Mouse (Mus musculus) liver, embryonic 16.5 days (tissue): ENCODE results near the gene Cldn10. TPM values are rescaled to one million over a fixed set of nuclear protein-coding genes. Genes with fewer than 3 reads are reported as not detected.
A peak's percentile ranks its signal among the peaks of the same experiment; 100 is the strongest.
"Not testable (repeated sequence)": the region's sequence is repeated elsewhere in the genome, so short reads cannot be mapped to it uniquely, and the experiment has no call there.

ENCODE experiments used
- ATAC-seq: fragments of 200-750 bp; cut with Nextera tagmentation; 2 replicates; pipeline ENCODE4 v1.8.0; 2017; ENCODE audit warnings: low read depth, mild to moderate bottlenecking, moderate number of reproducible peaks, moderate library complexity
- H3K27ac ChIP-seq: fragments of 300-500 bp; sonication (generic); 2 replicates; pipeline ENCODE4 v1.5.1; 2014; ENCODE audit warnings: mild to moderate bottlenecking, low read length
- H3K27me3 ChIP-seq: fragments of 300-500 bp; sonication (generic); 2 replicates; pipeline ENCODE4 v1.6.1; 2014; ENCODE audit warnings: low read depth, low read length, mixed read lengths; ENCODE audit not compliant: control insufficient read depth, insufficient read depth
- H3K36me3 ChIP-seq: fragments of 300-500 bp; sonication (generic); 2 replicates; pipeline ENCODE4 v1.6.1; 2014; ENCODE audit warnings: mild to moderate bottlenecking; ENCODE audit not compliant: control insufficient read depth, insufficient read depth
- H3K4me1 ChIP-seq: fragments of 300-500 bp; sonication (generic); 2 replicates; pipeline ENCODE4 v1.6.1; 2014; ENCODE audit warnings: low read depth, low read length, mixed read lengths; ENCODE audit not compliant: control insufficient read depth
- H3K4me2 ChIP-seq: fragments of 300-500 bp; sonication (generic); 2 replicates; pipeline ENCODE4 v1.6.1; 2014; ENCODE audit warnings: low read depth, low read length, mixed read lengths
- H3K4me3 ChIP-seq: fragments of 300-500 bp; sonication (generic); 2 replicates; pipeline ENCODE4 v1.5.1; 2014; ENCODE audit warnings: low read depth, mild to moderate bottlenecking, low read length
- H3K9ac ChIP-seq: fragments of 300-500 bp; sonication (generic); 2 replicates; pipeline ENCODE4 v1.6.1; 2014; ENCODE audit warnings: low read depth, low read length
- H3K9me3 ChIP-seq: fragments of 300-500 bp; sonication (generic); replicated peaks from 2 replicates; pipeline ENCODE4 v1.6.1; 2016; ENCODE audit warnings: low read length; ENCODE audit not compliant: control insufficient read depth
- WGBS: fragments of 180-500 bp; shearing (Covaris S2); extraction: QIAGEN DNeasy Blood & Tissue Kit; methylation state at CpG from one replicate; pipeline ENCODE4 v1.1.7; 2014; ENCODE audit not compliant: insufficient replicate concordance; 5-methylcytosine and 5-hydroxymethylcytosine counted together
- polyA plus RNA-seq: library from polyadenylated mRNA; unstranded; fragments of >200 nt; fragmentation: Nextera tagmentation; extraction: Ambion mirVana; gene quantifications from 2 replicates; pipeline ENCODE4 v1.2.1, GENCODE M21; 2015

Gene Cldn10
- polyA plus RNA-seq, 1 experiment from 2014 or later, result 1.3 TPM

DNA sequence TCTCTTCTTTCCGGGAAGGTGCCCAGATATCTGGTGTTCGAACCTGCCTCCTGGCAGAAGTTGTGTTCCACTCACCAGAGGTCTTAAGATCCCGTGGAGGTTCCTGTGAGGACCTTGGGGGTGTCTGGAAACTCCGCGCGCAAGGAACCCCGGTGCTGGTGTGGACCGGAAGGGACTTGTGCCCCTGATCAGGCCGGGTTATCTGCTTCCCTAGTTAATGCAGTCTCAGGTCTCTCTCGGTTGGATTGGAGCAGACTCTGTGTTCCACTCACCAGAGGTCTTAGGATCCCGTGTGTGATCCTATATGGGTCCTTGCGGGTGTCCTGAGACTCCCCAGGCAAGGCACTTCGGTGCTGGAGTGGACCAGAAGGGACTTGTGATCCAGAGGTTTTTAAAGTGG lies 24.3 kb upstream of the Cldn10 start:
- not testable (repeated sequence) for H3K9me3 ChIP-seq, H3K4me1 ChIP-seq, H3K27me3 ChIP-seq, H3K4me3 ChIP-seq, H3K27ac ChIP-seq, H3K4me2 ChIP-seq, H3K9ac ChIP-seq, H3K36me3 ChIP-seq, ATAC-seq
- WGBS, result 83% methylated on average over 13 of the region's 13 CpGs

DNA sequence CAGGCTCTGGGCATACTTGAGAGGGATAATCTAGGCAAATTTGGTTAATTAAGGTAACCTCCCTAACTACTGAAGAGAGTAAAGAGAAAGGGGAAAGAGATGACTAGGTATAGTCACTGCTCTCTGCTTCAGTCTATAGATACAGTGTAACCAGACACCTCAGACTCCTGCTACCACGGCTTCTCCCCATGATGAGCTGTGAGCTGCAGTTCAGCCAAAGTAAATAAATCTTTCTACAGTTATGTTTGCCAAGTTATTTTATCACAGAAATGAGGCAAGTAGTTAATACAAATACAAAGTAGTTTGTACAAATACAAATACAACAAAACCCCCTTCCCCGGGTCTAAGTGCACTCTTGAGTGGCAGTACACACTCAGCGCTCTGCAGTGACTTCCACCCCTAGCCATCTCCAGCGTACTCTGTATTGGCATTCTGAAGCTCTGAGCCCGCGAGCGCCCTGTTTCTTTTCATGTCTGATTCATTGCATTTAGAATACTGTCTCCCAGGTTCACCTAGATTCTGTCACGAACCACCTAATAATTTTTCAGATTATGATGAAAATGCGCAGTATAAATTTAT lies 23.7 kb upstream of the Cldn10 start:
- peak; percentile 60 for ATAC-seq
- H3K4me2 ChIP-seq, result no peak overlapping the region
- WGBS, result 73% methylated on average over 9 of the region's 9 CpGs

DNA sequence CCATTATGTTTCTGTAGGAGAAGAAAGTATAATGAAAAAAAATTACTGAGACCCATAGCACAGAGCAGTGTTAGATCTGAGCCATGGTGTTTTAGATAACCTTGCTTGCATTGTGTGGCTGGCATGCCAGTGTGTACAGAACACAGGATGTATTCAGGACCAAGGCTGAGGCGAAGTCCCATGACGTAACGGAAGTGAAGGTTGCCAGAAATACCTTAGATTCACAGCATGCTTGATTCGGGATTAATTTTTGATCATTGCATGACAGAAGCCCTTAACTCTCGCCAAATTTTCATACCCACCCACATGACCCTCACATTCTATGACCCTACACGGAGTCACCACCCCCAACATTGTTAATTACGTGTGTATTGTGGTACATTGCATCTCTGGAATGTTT lies 22.4 kb upstream of the Cldn10 start:
- Histone ChIP-seq H3K4me3 (no peak overlapping the region), H3K27me3 (no peaks in the 10 kb centered on the region), H3K36me3 (no peaks in the 10 kb centered on the region), H3K4me1 (peaks cover 6% of the 10 kb centered on the region), H3K9me3 (no peaks in the 10 kb centered on the region), H3K27ac (no peak overlapping the region), H3K9ac (no peak overlapping the region), H3K4me2 (no peak overlapping the region)
- WGBS, result 74% methylated on average over 7 of the region's 7 CpGs
- ATAC-seq, result no peak

More for the DNA sequence above, 23.7 kb upstream of the Cldn10 start:
- no peak overlapping the region for H3K9ac ChIP-seq
- H3K4me3 ChIP-seq, result no peak overlapping the region
- no peaks in the 10 kb centered on the region for H3K36me3 ChIP-seq
- H3K27ac ChIP-seq, result no peak overlapping the region
- peaks cover 6% of the 10 kb centered on the region for H3K4me1 ChIP-seq
- H3K27me3 ChIP-seq, result no peaks in the 10 kb centered on the region
- no peaks in the 10 kb centered on the region for H3K9me3 ChIP-seq

DNA sequence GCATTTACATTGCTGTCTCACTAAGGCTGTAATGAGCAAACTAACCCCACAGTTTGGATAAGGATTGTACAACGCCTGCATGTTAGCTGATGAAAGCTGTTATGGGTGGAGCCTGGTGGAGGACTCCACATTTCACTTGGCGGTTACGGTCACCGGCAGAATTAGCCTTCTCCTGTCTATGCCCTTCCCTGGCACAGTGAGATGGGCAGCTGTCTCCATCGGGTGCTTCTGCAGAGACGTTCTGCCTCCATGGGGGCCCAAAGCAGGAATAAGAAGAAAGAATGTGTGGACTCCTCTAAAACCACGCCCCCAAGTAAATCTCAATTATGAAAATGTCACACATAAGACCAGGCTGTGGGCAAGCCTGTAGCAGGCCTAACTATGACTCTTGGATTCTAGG lies 21.8 kb upstream of the Cldn10 start:
- no peak overlapping the region for H3K9ac ChIP-seq
- 42% methylated on average over 7 of the region's 7 CpGs for WGBS
- no peak overlapping the region for H3K27ac ChIP-seq
- no peaks in the 10 kb centered on the region for H3K9me3 ChIP-seq
- no peak overlapping the region for H3K4me3 ChIP-seq
- no peak overlapping the region for H3K4me2 ChIP-seq
- no peaks in the 10 kb centered on the region for H3K36me3 ChIP-seq
- ATAC-seq, result no peak
- no peaks in the 10 kb centered on the region for H3K27me3 ChIP-seq
- peaks cover 6% of the 10 kb centered on the region for H3K4me1 ChIP-seq

DNA sequence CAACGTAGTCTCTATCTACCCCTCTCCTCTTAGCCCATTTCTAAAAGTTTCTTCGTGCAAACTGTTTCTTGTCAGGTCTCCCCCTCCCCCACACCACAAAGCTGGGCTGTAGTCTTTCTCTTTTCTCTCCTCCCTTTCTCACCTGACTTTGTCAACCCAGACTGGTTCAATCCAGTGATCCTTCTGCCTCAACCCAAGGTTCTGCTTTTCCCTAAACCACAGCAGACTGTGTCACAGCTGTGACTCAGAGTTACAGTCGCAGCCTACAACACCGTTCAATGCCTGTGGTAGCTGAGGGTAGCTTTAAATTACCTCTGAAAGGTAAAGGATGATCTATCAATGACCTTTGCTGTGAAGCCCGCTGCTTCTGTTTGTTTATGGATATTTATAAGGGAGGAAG lies 21.3 kb upstream of the Cldn10 start:
- H3K36me3 ChIP-seq, result no peaks in the 10 kb centered on the region
- no peak overlapping the region for H3K27ac ChIP-seq
- no peak overlapping the region for H3K9ac ChIP-seq
- H3K4me1 ChIP-seq, result peaks cover 6% of the 10 kb centered on the region
- H3K9me3 ChIP-seq, result no peaks in the 10 kb centered on the region
- ATAC-seq, result no peak
- no peak overlapping the region for H3K4me3 ChIP-seq
- H3K27me3 ChIP-seq, result no peaks in the 10 kb centered on the region
- no peak overlapping the region for H3K4me2 ChIP-seq
- 47% methylated on average over 5 of the region's 5 CpGs for WGBS

DNA sequence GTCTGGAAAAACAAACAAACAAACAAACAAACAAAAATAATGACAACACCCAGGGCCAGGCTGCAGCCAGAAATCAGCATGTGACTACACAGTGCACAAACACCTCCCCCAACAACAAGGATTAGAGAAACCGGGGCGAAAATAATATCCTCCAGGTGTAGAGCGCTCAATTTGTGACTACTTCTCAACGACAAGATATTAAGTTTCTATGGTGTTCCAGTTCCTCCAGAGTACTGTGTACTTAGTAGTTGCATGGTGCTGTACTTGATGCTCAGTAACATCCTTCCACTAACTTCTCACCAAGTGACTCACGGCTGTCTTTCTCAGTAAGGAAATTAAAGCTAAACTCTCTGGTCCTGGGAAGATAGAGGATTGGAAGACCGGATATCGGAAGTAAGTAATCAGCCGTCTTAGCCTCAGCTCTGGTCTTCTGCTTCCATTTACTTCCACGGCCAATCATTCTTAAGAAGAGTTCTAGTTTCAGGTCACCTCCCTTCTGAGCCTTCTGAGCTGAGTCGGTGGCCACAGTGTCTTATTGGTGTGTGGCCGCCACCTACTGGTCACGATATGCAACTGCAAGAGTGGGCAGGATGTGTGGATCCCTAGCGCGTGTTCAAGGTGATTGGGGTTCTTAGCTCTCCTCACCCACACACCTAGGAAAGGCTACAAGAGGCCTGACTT lies 19.9 kb upstream of the Cldn10 start:
- Histone ChIP-seq H3K27me3 (no peaks in the 10 kb centered on the region), H3K4me1 (peaks cover 6% of the 10 kb centered on the region), H3K9me3 (no peaks in the 10 kb centered on the region), H3K4me3 (no peak overlapping the region), H3K36me3 (no peaks in the 10 kb centered on the region), H3K4me2 (peak overlapping the region; percentile 37), H3K27ac (no peak overlapping the region), H3K9ac (no peak overlapping the region)
- 32% methylated on average over 14 of the region's 14 CpGs for WGBS
- ATAC-seq, result peak; percentile 82

DNA sequence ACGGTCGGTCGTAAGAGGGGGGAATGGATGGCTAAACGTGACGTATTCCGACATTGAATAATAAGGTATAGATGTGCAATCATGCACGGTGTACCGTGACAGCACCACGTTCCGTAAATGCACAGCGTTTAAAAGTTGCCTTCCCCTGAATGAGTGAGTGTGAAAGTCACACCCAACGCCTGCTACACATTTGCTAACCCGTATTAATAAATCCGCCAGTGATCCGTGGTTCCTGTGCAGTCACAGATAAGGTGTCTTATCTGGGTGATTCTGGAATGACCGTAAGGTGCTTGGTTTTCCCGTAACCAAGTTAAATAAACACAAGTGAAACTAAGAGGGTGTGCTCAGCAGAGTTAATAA lies 19.4 kb upstream of the Cldn10 start:
- no peaks in the 10 kb centered on the region for H3K36me3 ChIP-seq
- H3K4me1 ChIP-seq, result peaks cover 6% of the 10 kb centered on the region
- H3K4me2 ChIP-seq, result peak overlapping the region; percentile 37
- H3K9ac ChIP-seq, result no peak overlapping the region
- H3K4me3 ChIP-seq, result no peak overlapping the region
- H3K27me3 ChIP-seq, result no peaks in the 10 kb centered on the region
- no peaks in the 10 kb centered on the region for H3K9me3 ChIP-seq
- peak; percentile 63 for ATAC-seq
- 28% methylated on average over 17 of the region's 17 CpGs for WGBS
- H3K27ac ChIP-seq, result no peak overlapping the region

DNA sequence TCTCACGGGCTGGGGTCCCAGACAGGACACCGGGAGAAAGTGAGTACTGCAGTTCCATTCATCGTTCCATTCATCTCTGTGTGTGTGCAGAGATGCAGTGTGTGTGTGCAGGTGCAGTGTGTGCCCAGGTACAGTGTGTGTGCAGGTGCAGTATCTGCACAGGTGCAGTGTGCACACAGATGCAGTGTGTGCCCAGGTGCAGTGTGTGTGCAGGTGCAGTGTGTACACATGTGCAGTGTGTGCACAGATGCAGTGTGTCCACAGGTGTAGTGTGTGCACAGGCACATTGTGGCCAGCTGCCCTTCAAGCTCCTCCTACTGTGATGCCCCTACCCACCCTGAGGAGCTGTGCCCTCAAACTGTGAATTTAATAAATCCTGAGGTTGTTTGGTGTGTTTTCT lies 14.0 kb upstream of the Cldn10 start:
- no peak overlapping the region for H3K4me3 ChIP-seq
- H3K4me1 ChIP-seq, result no peaks in the 10 kb centered on the region; the same call in 1 of the 2 replicates
- H3K27me3 ChIP-seq, result no peaks in the 10 kb centered on the region
- H3K36me3 ChIP-seq, result no peaks in the 10 kb centered on the region
- H3K27ac ChIP-seq, result no peak overlapping the region
- WGBS, result 78% methylated on average over 3 of the region's 3 CpGs
- no peaks in the 10 kb centered on the region for H3K9me3 ChIP-seq
- H3K4me2 ChIP-seq, result no peak overlapping the region
- no peak for ATAC-seq
- no peak overlapping the region for H3K9ac ChIP-seq

DNA sequence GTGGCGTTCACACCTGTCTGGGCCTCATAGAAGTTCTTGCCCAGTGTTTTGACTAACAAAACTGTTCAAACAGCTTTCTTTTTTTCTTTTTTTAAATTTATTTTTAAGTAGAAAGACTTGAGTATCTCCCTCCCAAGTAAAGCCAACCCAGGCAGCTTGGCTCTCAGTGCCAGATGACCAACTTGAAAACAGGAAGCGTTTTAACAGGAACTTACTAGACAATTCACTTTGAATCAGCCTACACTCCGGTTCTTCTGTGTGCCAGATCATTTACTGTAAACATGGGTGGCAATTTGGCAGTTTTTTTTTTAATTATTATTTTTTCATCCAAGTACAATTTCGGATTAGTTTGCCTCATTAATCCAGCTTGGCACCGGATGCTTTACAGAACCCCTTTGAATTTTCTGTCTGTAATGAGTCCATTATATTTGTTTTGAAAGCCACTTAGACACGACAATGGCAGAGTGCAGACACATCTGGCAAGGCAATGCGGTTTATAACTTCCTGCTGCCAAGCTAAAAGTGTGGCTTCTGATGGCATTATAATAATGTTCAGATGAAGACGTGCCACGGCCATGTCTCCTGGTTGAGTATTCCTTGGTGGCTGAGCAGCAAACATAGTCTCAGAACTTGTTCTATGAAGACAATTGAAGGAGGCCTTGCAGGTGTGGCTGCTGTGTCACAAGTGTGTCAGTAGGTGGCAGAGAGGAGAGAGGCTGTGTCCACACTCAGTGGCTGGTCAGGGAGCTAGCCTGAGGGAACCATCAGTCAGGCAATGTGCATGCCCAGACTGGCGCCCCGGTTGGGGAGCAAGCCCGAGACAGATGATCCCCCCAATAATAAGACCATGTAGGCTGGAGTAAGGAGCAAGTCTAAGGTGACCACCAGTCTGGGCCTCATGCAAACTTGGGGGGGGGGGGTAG lies 12.9 kb upstream of the Cldn10 start:
- no peak overlapping the region for H3K4me3 ChIP-seq
- no peaks in the 10 kb centered on the region for H3K36me3 ChIP-seq
- H3K4me1 ChIP-seq, result no peaks in the 10 kb centered on the region; the same call in 1 of the 2 replicates
- ATAC-seq, result peak; percentile 40
- H3K4me2 ChIP-seq, result no peak overlapping the region
- 60% methylated on average over 12 of the region's 12 CpGs for WGBS
- H3K27ac ChIP-seq, result no peak overlapping the region
- H3K9ac ChIP-seq, result no peak overlapping the region
- H3K27me3 ChIP-seq, result no peaks in the 10 kb centered on the region
- no peaks in the 10 kb centered on the region for H3K9me3 ChIP-seq
